Mouse (Mus musculus): Measurements from ENCODE around the gene Psmd5. TPM values are rescaled to one million over a fixed set of nuclear protein-coding genes. Genes with fewer than 3 reads are reported as not detected.
"Not testable (repeated sequence)": the region's sequence is repeated elsewhere in the genome, so short reads cannot be mapped to it uniquely, and the experiment has no call there.

The Psmd5 gene
- polyA plus RNA-seq, 1 experiment from 2014 or later, result 98.0 TPM

- WGBS, result 80% methylated on average over 7 of the region's 7 CpGs
- Histone ChIP-seq H3K27ac (no peak overlapping the region), H3K9me3 (no peaks in the 10 kb centered on the region), H3K27me3 (replicated peaks) (no peaks in the 10 kb centered on the region), H3K4me2 (replicated peaks) (no peak overlapping the region), H3K4me1 (replicated peaks) (no peaks in the 10 kb centered on the region), H3K36me3 (peaks cover 21% of the 10 kb centered on the region), H3K4me3 (replicated peaks) (no peak overlapping the region), H3K9ac (no peak overlapping the region)
- ATAC-seq, result no peak
Observed at GRCm38 (mm10) chr2:34812706-34813105, 62.1 kb downstream of the Psmd5 start.

- ATAC-seq, result no peak
- Histone ChIP-seq H3K4me3 (replicated peaks) (no peak overlapping the region), H3K36me3 (peaks cover 17% of the 10 kb centered on the region), H3K9ac (no peak overlapping the region), H3K4me2 (replicated peaks) (no peak overlapping the region), H3K4me1 (replicated peaks) (no peaks in the 10 kb centered on the region), H3K9me3 (no peaks in the 10 kb centered on the region), H3K27me3 (replicated peaks) (no peaks in the 10 kb centered on the region), H3K27ac (no peak overlapping the region)
- WGBS, result 98% methylated on average over 3 of the region's 3 CpGs
Observed at GRCm38 (mm10) chr2:34810775-34811174, 64.0 kb downstream of the Psmd5 start.

DNA sequence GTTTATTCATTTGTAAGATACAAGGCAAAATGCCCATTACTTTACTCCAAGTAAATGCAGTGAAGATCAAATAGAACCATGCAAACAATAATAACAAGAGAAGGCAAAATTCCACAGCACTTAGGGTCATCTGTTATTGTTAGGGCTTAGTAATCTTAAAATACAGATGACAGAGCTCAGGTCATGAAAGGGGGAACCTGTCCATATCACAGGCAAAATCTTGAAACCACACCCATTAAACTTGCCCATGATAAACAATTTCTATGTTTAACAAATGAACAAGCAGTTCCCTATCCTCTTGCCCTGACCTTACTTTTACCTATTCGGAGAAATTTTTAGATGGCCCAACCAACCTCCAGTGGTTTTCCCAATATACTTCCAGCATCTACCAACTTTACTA lies 65.2 kb downstream of the Psmd5 start:
- Histone ChIP-seq H3K27me3 (replicated peaks) (no peaks in the 10 kb centered on the region), H3K4me3 (replicated peaks) (no peak overlapping the region), H3K9ac (no peak overlapping the region), H3K4me1 (replicated peaks) (0 out of 2 replicates have a peak, but pooled peaks cover 2% of the 10 kb centered on the region), H3K9me3 (no peaks in the 10 kb centered on the region), H3K4me2 (replicated peaks) (no peak overlapping the region), H3K27ac (no peak overlapping the region), H3K36me3 (peaks cover 12% of the 10 kb centered on the region)
- WGBS, result 87% methylated on average over 1 of the region's 1 CpGs
- ATAC-seq, result no peak

GRCm38 (mm10) chr2:34808057-34808456 lies 66.7 kb downstream of the Psmd5 start:
- Histone ChIP-seq H3K27ac (no peak overlapping the region), H3K4me3 (replicated peaks) (no peak overlapping the region), H3K4me1 (replicated peaks) (peaks cover 7% of the 10 kb centered on the region), H3K4me2 (replicated peaks) (no peak overlapping the region), H3K27me3 (replicated peaks) (no peaks in the 10 kb centered on the region), H3K9ac (no peak overlapping the region), H3K36me3 (peaks cover 7% of the 10 kb centered on the region), H3K9me3 (no peaks in the 10 kb centered on the region)
- 68% methylated on average over 2 of the region's 2 CpGs for WGBS
- ATAC-seq, result no peak

DNA sequence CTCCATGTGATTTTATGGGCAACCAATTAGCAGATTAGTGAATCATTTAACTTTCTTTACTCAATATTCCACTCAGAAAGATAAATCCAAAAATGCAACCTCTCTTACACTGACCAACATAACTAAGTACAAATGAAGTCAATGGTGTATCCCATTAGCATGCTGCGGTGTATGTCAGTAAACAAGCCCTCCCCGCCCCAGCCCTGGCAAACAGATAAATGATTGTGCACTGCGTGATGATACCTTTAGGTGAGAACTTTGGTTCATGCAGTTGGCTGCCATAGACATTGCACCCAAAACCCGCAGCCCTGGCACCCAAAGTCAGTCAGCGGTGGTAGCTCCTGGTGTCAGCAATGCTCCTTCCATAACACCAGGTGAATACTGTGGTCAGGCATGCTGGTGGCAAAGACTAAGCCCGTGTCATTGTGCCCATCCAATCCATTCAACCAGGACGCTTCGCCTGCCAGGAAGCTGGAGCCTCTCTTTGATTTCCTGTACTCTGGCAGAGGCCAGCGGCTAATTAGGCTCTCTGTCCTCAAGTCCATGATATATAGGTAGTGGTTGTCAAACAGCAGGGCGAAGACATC lies 69.3 kb downstream of the Psmd5 start:
- Histone ChIP-seq H3K4me1 (replicated peaks) (peaks cover 8% of the 10 kb centered on the region), H3K4me2 (replicated peaks) (no peak overlapping the region), H3K9me3 (no peaks in the 10 kb centered on the region), H3K4me3 (replicated peaks) (no peak overlapping the region), H3K36me3 (peaks cover 4% of the 10 kb centered on the region; the same call in 1 of the 2 replicates), H3K9ac (no peak overlapping the region), H3K27ac (no peak overlapping the region), H3K27me3 (replicated peaks) (no peaks in the 10 kb centered on the region)
- WGBS, result 90% methylated on average over 10 of the region's 10 CpGs
- no peak for ATAC-seq

GRCm38 (mm10) chr2:34804815-34805214 lies 70.0 kb downstream of the Psmd5 start:
- H3K9ac ChIP-seq, result no peak overlapping the region
- no peaks in the 10 kb centered on the region for H3K9me3 ChIP-seq
- WGBS, result 71% methylated on average over 1 of the region's 1 CpGs

GRCm38 (mm10) chr2:34804172-34804571 lies 70.6 kb downstream of the Psmd5 start:
- H3K27me3 ChIP-seq (replicated peaks), result no peaks in the 10 kb centered on the region
- no peak overlapping the region for H3K4me3 ChIP-seq (replicated peaks)
- 93% methylated on average over 2 of the region's 2 CpGs for WGBS
- peak overlapping the region; percentile 46 for H3K4me2 ChIP-seq (replicated peaks)
- no peak overlapping the region for H3K9ac ChIP-seq
- ATAC-seq, result no peak
- no peaks in the 10 kb centered on the region for H3K9me3 ChIP-seq
- peaks cover 4% of the 10 kb centered on the region; the same call in 1 of the 2 replicates for H3K36me3 ChIP-seq
- no peak overlapping the region for H3K27ac ChIP-seq
- H3K4me1 ChIP-seq (replicated peaks), result peaks cover 10% of the 10 kb centered on the region

More at GRCm38 (mm10) chr2:34804815-34805214, 70.0 kb downstream of the Psmd5 start:
- H3K27ac ChIP-seq, result no peak overlapping the region
- H3K36me3 ChIP-seq, result peaks cover 4% of the 10 kb centered on the region; the same call in 1 of the 2 replicates
- ATAC-seq, result no peak
- H3K4me3 ChIP-seq (replicated peaks), result no peak overlapping the region
- H3K4me2 ChIP-seq (replicated peaks), result no peak overlapping the region
- no peaks in the 10 kb centered on the region for H3K27me3 ChIP-seq (replicated peaks)
- H3K4me1 ChIP-seq (replicated peaks), result peaks cover 10% of the 10 kb centered on the region

GRCm38 (mm10) chr2:34803746-34804145 lies 71.0 kb downstream of the Psmd5 start:
- H3K9ac ChIP-seq, result peak overlapping the region; percentile 17; the same call in 1 of the 2 replicates
- H3K4me3 ChIP-seq (replicated peaks), result 0 out of 2 replicates have a peak overlapping the region, but pooled peaks have one; percentile 9
- H3K36me3 ChIP-seq, result peaks cover 4% of the 10 kb centered on the region; the same call in 1 of the 2 replicates
- H3K27ac ChIP-seq, result no peak overlapping the region
- ATAC-seq, result no peak
- WGBS, result 58% methylated on average over 3 of the region's 3 CpGs
- H3K4me2 ChIP-seq (replicated peaks), result peak overlapping the region; percentile 46
- H3K9me3 ChIP-seq, result no peaks in the 10 kb centered on the region
- peaks cover 13% of the 10 kb centered on the region for H3K4me1 ChIP-seq (replicated peaks)
- H3K27me3 ChIP-seq (replicated peaks), result no peaks in the 10 kb centered on the region

DNA sequence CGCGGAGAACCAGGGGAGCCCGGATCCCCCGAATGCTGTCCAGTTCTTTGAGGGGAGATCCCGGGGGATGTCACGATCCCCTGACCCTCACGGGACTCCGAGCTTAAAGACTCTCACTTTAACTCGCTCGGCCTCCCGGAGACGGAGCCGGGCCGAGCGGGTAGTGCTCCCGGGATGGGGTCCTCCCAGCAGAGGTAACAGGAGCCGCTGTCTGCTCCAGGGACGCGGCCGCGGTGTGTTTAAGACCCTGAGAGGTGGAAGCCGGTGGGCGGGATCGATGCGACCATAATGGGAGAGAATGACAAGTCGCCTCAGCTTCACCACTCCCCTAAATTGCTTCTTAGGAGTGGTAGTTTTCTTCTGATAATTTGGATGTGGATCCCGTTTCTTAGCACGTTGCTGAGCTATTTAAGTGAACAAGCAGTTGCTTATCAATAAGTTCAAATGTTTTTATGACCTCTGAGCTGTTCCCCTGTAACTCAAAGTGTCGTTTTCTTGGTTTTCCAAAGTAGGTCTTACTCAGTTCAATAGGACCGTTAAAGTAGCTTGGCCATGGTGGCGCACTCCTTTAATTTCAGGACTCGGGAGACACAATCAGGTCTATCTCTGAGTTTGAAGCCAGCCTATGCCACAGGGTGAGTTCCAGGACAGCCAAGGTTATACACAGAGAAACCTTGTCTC lies 72.1 kb downstream of the Psmd5 start:
- peak; percentile 63 for ATAC-seq
- Histone ChIP-seq H3K27ac (peak overlapping the region; percentile 82), H3K4me1 (replicated peaks) (peaks cover 13% of the 10 kb centered on the region), H3K9ac (peak overlapping the region; percentile 69), H3K4me3 (replicated peaks) (peak overlapping the region; percentile 67), H3K4me2 (replicated peaks) (peak overlapping the region; percentile 54)
- H3K9me3 ChIP-seq; H3K36me3 ChIP-seq; H3K27me3 ChIP-seq (replicated peaks): not testable (repeated sequence)
- WGBS, result under 1% methylated on average over 29 of the region's 32 CpGs

GRCm38 (mm10) chr2:34801516-34802482 lies 73.0 kb downstream of the Psmd5 start:
- Histone ChIP-seq H3K27ac (peak overlapping the region; percentile 82), H3K4me1 (replicated peaks) (peaks cover 13% of the 10 kb centered on the region), H3K9ac (peak overlapping the region; percentile 69), H3K9me3 (no peaks in the 10 kb centered on the region), H3K4me2 (replicated peaks) (peak overlapping the region; percentile 39), H3K36me3 (no peaks in the 10 kb centered on the region), H3K27me3 (replicated peaks) (no peaks in the 10 kb centered on the region), H3K4me3 (replicated peaks) (peak overlapping the region; percentile 67)
- peak; percentile 96 for ATAC-seq
- WGBS, result 6% methylated on average over 39 of the region's 39 CpGs

- WGBS, result 76% methylated on average over 7 of the region's 7 CpGs
- peak overlapping the region; percentile 76; the same call in 1 of the 2 replicates for H3K9ac ChIP-seq
Observed at GRCm38 (mm10) chr2:34800371-34800770, 74.4 kb downstream of the Psmd5 start.

More at GRCm38 (mm10) chr2:34800371-34800770, 74.4 kb downstream of the Psmd5 start:
- H3K4me2 ChIP-seq (replicated peaks), result peak overlapping the region; percentile 76
- no peak overlapping the region; the same call in 1 of the 2 replicates for H3K27ac ChIP-seq
- H3K9me3 ChIP-seq, result no peaks in the 10 kb centered on the region
- H3K27me3 ChIP-seq (replicated peaks), result no peaks in the 10 kb centered on the region
- H3K36me3 ChIP-seq, result no peaks in the 10 kb centered on the region
- no peak for ATAC-seq
- no peak overlapping the region for H3K4me3 ChIP-seq (replicated peaks)
- peaks cover 12% of the 10 kb centered on the region for H3K4me1 ChIP-seq (replicated peaks)

Data from intestine, embryonic 15.5 days (tissue).